Mouse (Mus musculus) forebrain, postnatal 0 days (tissue): Measurements from ENCODE around the gene Dpagt1. TPM values are rescaled to one million over a fixed set of nuclear protein-coding genes. Genes with fewer than 3 reads are reported as not detected.
A peak's percentile ranks its signal among the peaks of the same experiment; 100 is the strongest.

ENCODE experiments used
- ATAC-seq: fragments of 200-750 bp; cut with Nextera tagmentation; 2 replicates; pipeline ENCODE4 v1.8.0; 2017; ENCODE audit warnings: mild to moderate bottlenecking, moderate library complexity
- DNase-seq: peaks from one replicate; pipeline ENCODE4 v3.0.0-alpha.2; 2015
- H3K27ac ChIP-seq: fragments of 300-500 bp; sonication (generic); 2 replicates; pipeline ENCODE4 v1.5.1; 2014; ENCODE audit warnings: low read depth, mild to moderate bottlenecking, antibody characterized with exemption, low read length, moderate library complexity, mixed read lengths
- H3K27me3 ChIP-seq: fragments of 300-500 bp; sonication (generic); 2 replicates; pipeline ENCODE4 v1.6.1; 2014; ENCODE audit warnings: mild to moderate bottlenecking, low read length, mixed read lengths; ENCODE audit not compliant: insufficient read depth
- H3K36me3 ChIP-seq: fragments of 300-500 bp; sonication (generic); 2 replicates; pipeline ENCODE4 v1.6.1; 2014; ENCODE audit warnings: mild to moderate bottlenecking, moderate library complexity; ENCODE audit not compliant: insufficient read depth
- H3K4me1 ChIP-seq: fragments of 300-500 bp; sonication (generic); 2 replicates; pipeline ENCODE4 v1.6.1; 2014; ENCODE audit warnings: antibody characterized with exemption; ENCODE audit not compliant: insufficient read depth
- H3K4me2 ChIP-seq: fragments of 300-500 bp; sonication (generic); 2 replicates; pipeline ENCODE4 v1.6.1; 2014; ENCODE audit warnings: low read depth, mild to moderate bottlenecking, moderate library complexity
- H3K4me3 ChIP-seq: fragments of 300-500 bp; sonication (generic); 2 replicates; pipeline ENCODE4 v1.5.1; 2014; ENCODE audit warnings: low read depth, low read length, mixed read lengths
- H3K9ac ChIP-seq: fragments of 300-500 bp; sonication (generic); 2 replicates; pipeline ENCODE4 v1.6.1; 2014; ENCODE audit warnings: mild to moderate bottlenecking
- H3K9me3 ChIP-seq: fragments of 300-500 bp; sonication (generic); 2 replicates; pipeline ENCODE4 v1.6.1; 2016; ENCODE audit warnings: low read length
- CTCF ChIP-seq: sonication (generic); IDR thresholded peaks from 2 replicates; pipeline ENCODE4 v1.5.1; 2016; ENCODE audit warnings: antibody characterized with exemption, control low read depth, low read depth
- WGBS: fragments of 180-500 bp; shearing (Covaris S2); extraction: QIAGEN DNeasy Blood & Tissue Kit; methylation state at CpG from one replicate; pipeline ENCODE4 v1.1.7; 2014; 5-methylcytosine and 5-hydroxymethylcytosine counted together
- polyA plus RNA-seq: library from polyadenylated mRNA; unstranded; fragments of >200 nt; fragmentation: Nextera tagmentation; extraction: Ambion mirVana; gene quantifications from 2 replicates; pipeline ENCODE4 v1.2.1, GENCODE M21; 2015
- total RNA-seq: library from RNA; depleted of rRNA; stranded (reverse); fragments of >200 nt; gene quantifications from 2 replicates; pipeline ENCODE4 v1.2.3, GENCODE M21; 2014

Gene Dpagt1
- total and polyA plus RNA-seq, 2 experiments from 2014 or later: 18.3 to 30.6 TPM

- peak; percentile 98 for ATAC-seq
- TF ChIP-seq CTCF: no peak; the same call in 1 of the 2 replicates
- under 1% methylated on average over 38 of the region's 38 CpGs for WGBS
- peak overlapping the region; percentile 87 for H3K27ac ChIP-seq
- peak overlapping the region; percentile 79 for H3K4me3 ChIP-seq
- 0 out of 2 replicates have a peak, but pooled peaks cover 11% of the 10 kb centered on the region for H3K4me1 ChIP-seq
- H3K9me3 ChIP-seq: no peaks in the 10 kb centered on the region
- peak; percentile 91 for DNase-seq
- H3K4me2 ChIP-seq: peak overlapping the region; percentile 85
- H3K27me3 ChIP-seq: no peaks in the 10 kb centered on the region
- peak overlapping the region; percentile 76 for H3K9ac ChIP-seq
- H3K36me3 ChIP-seq: peaks cover 17% of the 10 kb centered on the region
Observed at GRCm38 (mm10) chr9:44326371-44327063, 698 bp downstream of the Dpagt1 start.

- H3K27ac ChIP-seq: peak overlapping the region; percentile 87
- H3K4me3 ChIP-seq: peak overlapping the region; percentile 79
- under 1% methylated on average over 22 of the region's 22 CpGs for WGBS
- TF ChIP-seq CTCF: no peak
- H3K4me1 ChIP-seq: 0 out of 2 replicates have a peak, but pooled peaks cover 11% of the 10 kb centered on the region
- peak overlapping the region; percentile 76 for H3K9ac ChIP-seq
- ATAC-seq (no peak), DNase-seq (no peak)
- H3K36me3 ChIP-seq: peaks cover 17% of the 10 kb centered on the region
- no peaks in the 10 kb centered on the region for H3K27me3 ChIP-seq
- peak overlapping the region; percentile 85 for H3K4me2 ChIP-seq
- H3K9me3 ChIP-seq: no peaks in the 10 kb centered on the region
Observed at GRCm38 (mm10) chr9:44327064-44327711, 1.4 kb downstream of the Dpagt1 start.

DNA sequence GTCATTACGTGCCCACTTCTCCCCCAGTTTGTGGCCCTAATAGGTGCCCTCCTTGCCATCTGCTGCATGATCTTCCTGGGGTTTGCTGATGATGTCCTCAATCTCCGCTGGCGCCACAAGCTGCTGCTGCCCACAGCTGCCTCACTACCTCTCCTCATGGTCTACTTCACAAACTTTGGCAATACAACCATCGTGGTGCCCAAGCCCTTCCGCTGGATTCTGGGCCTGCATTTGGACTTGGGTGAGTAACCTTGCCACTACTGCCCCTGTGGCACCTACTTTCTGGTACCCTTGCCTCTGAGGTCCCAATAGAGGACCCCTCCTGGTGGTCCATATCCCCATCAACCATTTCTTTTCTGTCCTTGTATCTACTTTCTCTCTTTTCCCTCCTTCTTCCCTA, 2.1 kb downstream of the Dpagt1 start:
- TF ChIP-seq CTCF: no peak
- Histone ChIP-seq H3K9me3 (no peaks in the 10 kb centered on the region), H3K36me3 (peaks cover 25% of the 10 kb centered on the region), H3K4me3 (peak overlapping the region; percentile 79), H3K27ac (no peak overlapping the region), H3K27me3 (no peaks in the 10 kb centered on the region), H3K4me2 (peak overlapping the region; percentile 85), H3K4me1 (0 out of 2 replicates have a peak, but pooled peaks cover 11% of the 10 kb centered on the region), H3K9ac (no peak overlapping the region)
- DNase-seq: no peak
- 88% methylated on average over 5 of the region's 5 CpGs for WGBS
- no peak for ATAC-seq

GRCm38 (mm10) chr9:44330736-44331135, 4.9 kb downstream of the Dpagt1 start:
- peaks cover 36% of the 10 kb centered on the region for H3K36me3 ChIP-seq
- no peak overlapping the region for H3K27ac ChIP-seq
- DNase-seq: no peak
- 96% methylated on average over 6 of the region's 6 CpGs for WGBS
- no peak overlapping the region for H3K9ac ChIP-seq
- H3K9me3 ChIP-seq: no peaks in the 10 kb centered on the region
- no peak for TF ChIP-seq CTCF
- 0 out of 2 replicates have a peak, but pooled peaks cover 10% of the 10 kb centered on the region for H3K4me1 ChIP-seq
- H3K4me3 ChIP-seq: no peak overlapping the region
- no peak for ATAC-seq
- H3K4me2 ChIP-seq: no peak overlapping the region
- no peaks in the 10 kb centered on the region for H3K27me3 ChIP-seq

- no peak overlapping the region for H3K4me3 ChIP-seq
- no peak overlapping the region for H3K4me2 ChIP-seq
- TF ChIP-seq CTCF: no peak
- DNase-seq: no peak
- no peak for ATAC-seq
- H3K36me3 ChIP-seq: peaks cover 36% of the 10 kb centered on the region
- no peak overlapping the region for H3K9ac ChIP-seq
- peaks cover 6% of the 10 kb centered on the region; the same call in 1 of the 2 replicates for H3K4me1 ChIP-seq
- H3K27me3 ChIP-seq: no peaks in the 10 kb centered on the region
- no peak overlapping the region for H3K27ac ChIP-seq
- no peaks in the 10 kb centered on the region for H3K9me3 ChIP-seq
- WGBS: 93% methylated on average over 13 of the region's 13 CpGs
Observed at GRCm38 (mm10) chr9:44332918-44333638, 7.3 kb downstream of the Dpagt1 start.

DNA sequence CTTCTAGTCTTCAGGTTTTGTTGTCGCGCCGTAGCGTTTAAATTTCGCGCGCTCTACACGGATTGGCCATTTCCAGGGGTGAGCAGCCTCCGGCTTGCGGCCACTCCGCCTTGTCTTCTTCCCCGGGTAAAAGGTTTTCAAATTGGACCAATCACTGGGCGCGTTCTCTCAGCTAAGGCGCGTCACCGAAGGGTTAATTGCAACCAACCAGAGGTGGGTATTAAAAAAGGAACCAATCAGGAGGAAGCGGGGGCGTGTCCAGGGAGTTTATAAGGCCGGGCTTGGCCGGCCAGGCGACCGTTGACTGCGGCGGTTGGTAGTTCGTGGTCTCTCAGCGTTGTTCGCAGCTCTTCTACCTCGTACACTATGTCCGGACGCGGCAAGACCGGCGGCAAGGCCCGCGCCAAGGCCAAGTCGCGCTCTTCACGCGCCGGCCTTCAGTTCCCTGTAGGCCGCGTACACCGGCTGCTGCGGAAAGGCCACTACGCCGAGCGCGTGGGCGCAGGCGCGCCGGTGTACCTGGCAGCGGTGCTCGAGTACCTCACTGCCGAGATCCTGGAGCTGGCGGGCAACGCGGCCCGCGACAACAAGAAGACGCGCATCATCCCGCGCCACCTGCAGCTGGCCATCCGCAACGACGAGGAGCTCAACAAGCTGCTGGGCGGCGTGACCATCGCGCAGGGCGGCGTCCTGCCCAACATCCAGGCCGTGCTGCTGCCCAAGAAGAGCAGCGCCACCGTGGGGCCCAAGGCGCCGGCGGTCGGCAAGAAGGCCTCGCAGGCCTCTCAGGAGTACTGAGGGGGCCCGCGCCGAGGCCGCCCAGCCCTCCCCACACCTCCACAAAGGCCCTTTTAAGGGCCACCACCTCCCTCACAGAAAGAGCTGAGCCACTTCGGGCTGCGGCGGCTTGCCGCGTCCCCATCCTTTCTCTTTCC, 8.8 kb downstream of the Dpagt1 start, which contains the start of gene H2afx:
TSS of gene H2afx (plus strand) at position 299 of the 935 bp plus-strand sequence.
- TF ChIP-seq CTCF: peak; percentile 68
- H3K9me3 ChIP-seq: no peaks in the 10 kb centered on the region
- H3K4me2 ChIP-seq: peak within 1 kb of the TSS; percentile 66
- H3K4me3 ChIP-seq: peak within 1 kb of the TSS; percentile 73
- H3K27me3 ChIP-seq: no peaks in the 10 kb centered on the region
- ATAC-seq (peak; percentile 97), DNase-seq (peak; percentile 99)
- WGBS: 1% methylated on average over 91 of the region's 91 CpGs
- peaks cover 29% of the 10 kb centered on the region for H3K36me3 ChIP-seq
- peak within 1 kb of the TSS; percentile 78 for H3K9ac ChIP-seq
- H3K27ac ChIP-seq: peak within 1 kb of the TSS; percentile 85
- H3K4me1 ChIP-seq: peaks cover 6% of the 10 kb centered on the region; the same call in 1 of the 2 replicates
